Mouse (Mus musculus): ENCODE measurements at regions not wholly inside any gene's neighbourhood (a gene's known extent, or its start where the extent isn't known, plus 50 kb on each side); places are given as distances from the start of the nearest gene placed in this dataset.

- intact Hi-C loops (cut with DNase I), result no loop called here
Measured at GRCm38 (mm10) chr5:77487837-77488827, 80.3 kb upstream of the Igfbp7 start.

GRCm38 (mm10) chr5:77483053-77483717 lies 75.3 kb upstream of the Igfbp7 start:
- intact Hi-C loops (cut with DNase I), result no loop called here

GRCm38 (mm10) chr5:77481811-77482210 lies 74.0 kb upstream of the Igfbp7 start:
- intact Hi-C loops (cut with DNase I), result no loop called here

GRCm38 (mm10) chr5:77477794-77478193 lies 70.0 kb upstream of the Igfbp7 start:
- intact Hi-C loops (cut with DNase I), result no loop called here

GRCm38 (mm10) chr5:77473896-77474486 lies 66.2 kb upstream of the Igfbp7 start:
- intact Hi-C loops (cut with DNase I), result loop anchor here (5.0 kb wide), 1 partner anchor 52 kb away; no protein-coding TSS in a partner anchor

- intact Hi-C loops (cut with DNase I), result no loop called here
Measured at GRCm38 (mm10) chr5:77469236-77469766, 61.5 kb upstream of the Igfbp7 start.

- intact Hi-C loops (cut with DNase I), result no loop called here
Measured at GRCm38 (mm10) chr5:77468467-77468866, 60.6 kb upstream of the Igfbp7 start.

- intact Hi-C loops (cut with DNase I), result no loop called here
Measured at GRCm38 (mm10) chr5:77464851-77465548, 57.2 kb upstream of the Igfbp7 start.

- intact Hi-C loops (cut with DNase I), result loop anchor here (2.0 kb wide), 1 partner anchor 105 kb away; no protein-coding TSS in a partner anchor
Measured at GRCm38 (mm10) chr5:77459896-77460717, 52.3 kb upstream of the Igfbp7 start.
